Mouse (Mus musculus) stomach, postnatal 0 days (tissue): ENCODE data around the gene Acsf2.

Source experiments
- CTCF ChIP-seq: IDR thresholded peaks from 2 replicates; pipeline ENCODE4 v1.5.1; 2016; ENCODE audit warnings: antibody characterized with exemption, low read depth, mild to moderate bottlenecking, moderate library complexity
- EP300 ChIP-seq: optimal IDR thresholded peaks from 2 replicates; pipeline ENCODE3; 2016; ENCODE audit warnings: antibody characterized with exemption

- no peak for TF ChIP-seq EP300
- TF ChIP-seq CTCF, result no peak
Observed at GRCm38 (mm10) chr11:94558226-94558625, 43.4 kb downstream of the Acsf2 start.
